Mouse (Mus musculus): ENCODE measurements around the gene Cntrl. TPM values are rescaled to one million over a fixed set of nuclear protein-coding genes. Genes with fewer than 3 reads are reported as not detected.

Cntrl gene
- total RNA-seq, 1 experiment from 2014 or later, result 252 TPM

DNA sequence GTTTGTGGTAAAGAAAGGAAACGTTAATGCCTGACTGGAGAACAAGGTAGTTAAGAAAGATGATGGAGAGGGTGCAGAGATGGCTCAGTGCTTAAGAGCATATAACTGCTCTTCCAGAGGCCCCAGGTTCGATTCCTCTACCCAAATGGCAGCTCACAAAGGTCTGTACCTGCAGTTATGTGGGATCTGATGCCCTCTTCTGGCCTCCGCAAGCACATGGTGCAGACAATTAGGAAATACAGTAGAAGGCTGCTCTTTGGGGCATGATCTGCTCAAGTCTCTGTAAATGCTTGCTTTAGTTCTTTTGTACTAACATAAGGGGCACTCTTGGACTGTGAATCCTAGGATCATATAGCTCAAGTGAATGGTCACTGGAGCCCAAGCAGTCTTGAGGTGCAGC, 580 bp upstream of the Cntrl start:
- peak; percentile 53 for ATAC-seq (ENCODE audit: extremely low read depth, insufficient number of reproducible peaks, low FRiP score, poor library complexity, severe bottlenecking)

DNA sequence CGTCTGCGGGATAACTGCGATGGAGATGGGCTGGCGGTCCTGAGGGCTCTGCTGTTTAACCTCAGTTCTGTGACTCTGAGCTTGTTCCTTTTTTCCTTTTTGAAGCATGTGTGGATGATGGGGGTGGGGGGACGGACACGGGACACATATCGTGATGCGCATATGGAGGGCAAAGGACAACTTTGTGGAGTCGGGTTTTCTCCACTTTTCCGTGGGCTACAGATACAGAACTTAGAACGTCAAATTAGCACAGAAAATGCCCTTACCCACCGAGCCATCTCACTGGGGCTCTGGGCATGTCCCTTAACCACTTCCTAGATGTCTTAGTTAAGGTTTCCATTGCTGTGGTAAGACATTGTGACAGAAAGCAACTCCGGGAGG, 622 bp downstream of the Cntrl start:
- no peak; the same call in 1 of the 2 replicates for ATAC-seq (ENCODE audit: extremely low read depth, insufficient number of reproducible peaks, low FRiP score, poor library complexity, severe bottlenecking)

DNA sequence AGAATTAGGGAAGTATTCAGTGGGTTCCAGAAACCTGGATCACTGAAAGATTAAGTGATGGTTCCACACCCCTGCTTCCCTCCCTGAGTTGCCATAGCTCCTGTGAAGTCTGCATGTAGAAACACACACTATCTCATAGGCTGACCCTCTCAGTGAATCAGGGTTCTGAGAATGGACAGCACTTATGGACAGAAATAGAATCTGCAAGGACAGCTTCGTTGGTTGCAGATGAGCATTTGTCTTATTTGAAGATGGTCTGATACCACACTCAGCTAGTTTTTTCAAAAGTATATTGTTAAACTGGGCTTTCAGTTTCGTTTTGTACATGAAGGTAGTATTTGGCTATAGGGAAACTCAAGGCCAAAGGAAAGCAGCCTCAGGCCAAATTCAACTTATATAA, 1.2 kb downstream of the Cntrl start:
- ATAC-seq (ENCODE audit: extremely low read depth, insufficient number of reproducible peaks, low FRiP score, poor library complexity, severe bottlenecking), result no peak

DNA sequence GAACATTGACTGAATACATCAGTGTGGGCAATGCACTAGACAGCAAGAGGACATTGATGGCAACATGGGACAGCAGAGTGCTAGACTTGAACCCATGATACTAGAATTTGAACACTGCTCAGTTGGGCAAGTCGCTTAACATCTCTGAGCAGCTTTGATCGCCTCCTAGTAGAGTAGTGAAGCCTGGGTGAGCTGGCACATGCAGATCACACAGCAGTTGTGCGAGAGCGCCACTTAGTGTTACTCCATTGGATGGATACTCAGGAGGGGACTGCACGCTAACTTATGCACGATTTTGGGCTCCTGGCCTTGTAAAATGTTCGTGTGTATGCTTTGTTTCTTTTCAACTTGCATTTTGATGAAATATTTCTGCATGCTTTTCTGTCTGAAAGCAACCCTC, 15.4 kb downstream of the Cntrl start:
- no peak for ATAC-seq (ENCODE audit: extremely low read depth, insufficient number of reproducible peaks, low FRiP score, poor library complexity, severe bottlenecking)

DNA sequence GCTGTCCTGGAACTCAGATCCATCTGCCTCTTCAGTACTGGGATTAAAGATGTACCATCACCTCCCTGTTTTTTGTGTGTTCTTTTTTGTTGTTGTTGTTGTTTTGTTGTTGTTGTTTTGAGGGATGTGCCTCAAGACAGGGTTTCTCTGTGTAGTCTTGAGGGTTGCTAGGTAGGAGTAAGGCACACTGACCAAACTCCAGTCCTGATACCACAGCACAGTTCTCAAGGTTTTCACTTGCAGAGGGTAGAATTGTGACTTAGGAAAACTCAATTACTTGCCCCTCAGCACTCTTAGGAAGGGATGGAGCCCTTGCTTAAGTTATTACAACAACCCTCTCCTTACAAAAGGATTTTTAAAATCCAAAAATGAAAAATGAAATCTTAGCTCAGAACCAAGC, 22.2 kb downstream of the Cntrl start:
- ATAC-seq (ENCODE audit: extremely low read depth, insufficient number of reproducible peaks, low FRiP score, poor library complexity, severe bottlenecking), result no peak

DNA sequence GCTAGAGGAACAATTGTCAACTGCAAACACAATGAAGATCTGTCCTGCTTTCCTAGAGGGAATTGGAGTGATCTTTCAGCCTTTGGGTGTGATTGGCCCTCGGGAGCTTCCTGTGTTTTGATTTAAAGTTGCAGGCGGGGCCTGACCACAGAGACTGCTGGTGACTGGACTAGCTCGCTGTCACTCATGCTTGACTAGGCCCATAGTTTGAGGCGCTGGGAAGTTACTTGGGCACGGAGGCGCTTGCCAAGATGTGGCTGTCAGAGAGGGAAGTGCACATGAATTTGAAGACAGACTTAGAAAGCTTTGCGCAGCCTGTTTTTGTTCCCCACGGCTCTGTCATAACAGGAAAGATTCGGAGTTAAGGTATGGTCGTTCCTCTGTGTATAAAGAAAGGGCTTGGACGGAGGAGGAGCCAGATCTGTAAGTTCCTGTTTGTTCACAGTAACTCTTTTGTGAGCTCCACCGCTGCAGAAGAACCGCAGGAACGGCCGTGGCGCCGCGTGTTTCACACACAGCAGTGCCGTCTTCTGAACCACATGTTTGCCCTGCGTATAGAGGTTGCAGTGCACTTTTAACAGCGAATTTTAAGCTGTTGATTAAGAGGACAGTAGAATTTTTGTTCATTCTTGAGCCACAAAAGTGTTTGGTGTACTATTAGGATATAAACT, 22.8 kb downstream of the Cntrl start:
- ATAC-seq (ENCODE audit: extremely low read depth, insufficient number of reproducible peaks, low FRiP score, poor library complexity, severe bottlenecking), result peak; percentile 97

DNA sequence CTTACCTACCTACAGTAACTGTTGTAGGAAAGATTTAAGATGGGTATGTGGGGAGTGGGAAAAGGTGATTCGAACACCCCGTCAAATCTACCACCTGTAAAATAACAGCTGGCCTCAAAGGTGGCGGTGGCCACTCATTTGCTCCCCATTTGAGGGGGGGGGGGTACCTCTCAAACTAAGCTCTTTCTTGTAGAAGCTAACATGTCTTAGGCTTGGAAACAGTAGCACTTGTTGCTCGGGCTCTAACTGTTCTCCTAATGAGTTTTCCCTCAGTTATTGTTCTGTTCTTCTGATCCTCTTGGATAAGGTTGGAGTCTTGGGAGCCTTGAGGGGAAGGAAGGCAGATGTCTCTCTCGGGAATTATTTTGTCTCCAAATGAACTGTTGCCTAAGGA, 23.4 kb downstream of the Cntrl start:
- ATAC-seq (ENCODE audit: extremely low read depth, insufficient number of reproducible peaks, low FRiP score, poor library complexity, severe bottlenecking), result no peak

DNA sequence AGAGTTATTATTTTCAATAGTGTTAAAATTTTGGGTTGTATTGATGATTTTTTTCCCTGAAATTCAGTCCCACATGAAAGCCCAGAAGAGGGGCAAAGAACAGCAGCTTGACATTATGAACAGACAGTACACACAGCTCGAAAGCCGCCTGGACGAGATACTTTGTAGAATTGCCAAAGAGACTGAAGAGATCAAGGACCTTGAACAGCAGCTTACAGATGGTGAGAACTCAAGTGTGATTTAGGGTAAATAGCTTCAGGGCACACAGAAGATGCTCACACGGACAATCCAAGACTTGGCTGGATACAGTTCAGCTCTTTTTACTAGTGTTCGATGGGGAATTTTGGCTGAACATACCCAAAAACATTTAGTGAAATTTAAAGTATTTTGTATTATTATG, 24.6 kb downstream of the Cntrl start:
- ATAC-seq (ENCODE audit: extremely low read depth, insufficient number of reproducible peaks, low FRiP score, poor library complexity, severe bottlenecking), result no peak

DNA sequence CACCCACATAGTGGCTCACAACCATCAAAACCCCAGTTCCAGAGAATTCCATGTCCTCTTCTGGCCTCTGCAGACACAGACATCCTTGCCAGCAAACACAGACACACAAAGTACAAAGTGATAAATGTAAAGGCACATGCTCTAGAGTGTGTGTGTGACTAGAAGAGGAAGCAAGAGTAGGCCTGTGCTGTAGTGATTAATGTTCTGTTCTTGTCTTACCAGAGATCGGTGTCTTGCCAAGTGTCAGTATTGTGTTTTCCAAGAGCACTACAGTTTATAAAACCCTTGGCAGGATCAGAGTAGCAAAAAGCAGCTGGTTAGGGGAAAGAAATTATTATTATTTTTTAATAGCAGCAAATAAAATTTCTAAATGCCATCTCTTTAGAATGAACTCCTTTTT, 29.3 kb downstream of the Cntrl start:
- ATAC-seq (ENCODE audit: extremely low read depth, insufficient number of reproducible peaks, low FRiP score, poor library complexity, severe bottlenecking), result no peak

DNA sequence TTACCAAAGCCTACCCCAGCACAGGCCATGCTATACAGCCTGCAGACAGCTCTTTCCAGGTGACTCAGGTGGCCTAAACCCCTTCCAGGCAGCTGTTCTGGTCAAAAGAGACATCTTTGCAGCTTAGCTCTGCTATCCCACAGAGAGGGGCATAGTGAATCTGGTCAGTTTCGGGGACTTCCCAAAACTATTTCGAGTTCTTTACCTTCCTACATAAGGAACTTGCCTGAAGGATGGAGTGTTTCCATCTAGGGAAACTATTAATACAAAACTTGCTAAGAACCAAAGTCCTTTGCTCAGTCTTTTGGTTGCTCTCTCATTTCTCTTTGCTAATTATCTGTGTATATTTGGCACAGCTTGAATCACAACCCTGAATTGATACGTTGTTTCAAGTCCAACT, 32.4 kb downstream of the Cntrl start:
- no peak for ATAC-seq (ENCODE audit: extremely low read depth, insufficient number of reproducible peaks, low FRiP score, poor library complexity, severe bottlenecking)

DNA sequence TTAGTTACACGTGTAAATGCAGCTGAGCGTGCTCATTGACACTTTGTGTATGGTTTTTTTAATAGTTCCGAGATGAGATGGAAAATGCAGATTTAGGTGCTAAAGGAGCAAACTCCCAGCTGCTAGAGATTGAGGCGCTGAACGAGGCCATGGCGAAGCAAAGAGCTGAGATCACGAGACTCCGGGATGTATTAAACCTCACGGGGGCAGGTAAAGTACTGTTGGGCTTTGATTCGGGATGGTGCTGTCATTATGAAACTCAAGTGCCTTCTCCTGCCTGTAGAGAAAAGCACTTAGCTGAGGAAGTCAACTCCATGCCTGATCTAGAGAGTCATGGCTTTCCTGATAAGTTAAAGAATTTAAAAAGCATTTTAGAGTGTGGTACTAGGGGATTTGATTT, 39.5 kb downstream of the Cntrl start:
- ATAC-seq (ENCODE audit: extremely low read depth, insufficient number of reproducible peaks, low FRiP score, poor library complexity, severe bottlenecking), result no peak

DNA sequence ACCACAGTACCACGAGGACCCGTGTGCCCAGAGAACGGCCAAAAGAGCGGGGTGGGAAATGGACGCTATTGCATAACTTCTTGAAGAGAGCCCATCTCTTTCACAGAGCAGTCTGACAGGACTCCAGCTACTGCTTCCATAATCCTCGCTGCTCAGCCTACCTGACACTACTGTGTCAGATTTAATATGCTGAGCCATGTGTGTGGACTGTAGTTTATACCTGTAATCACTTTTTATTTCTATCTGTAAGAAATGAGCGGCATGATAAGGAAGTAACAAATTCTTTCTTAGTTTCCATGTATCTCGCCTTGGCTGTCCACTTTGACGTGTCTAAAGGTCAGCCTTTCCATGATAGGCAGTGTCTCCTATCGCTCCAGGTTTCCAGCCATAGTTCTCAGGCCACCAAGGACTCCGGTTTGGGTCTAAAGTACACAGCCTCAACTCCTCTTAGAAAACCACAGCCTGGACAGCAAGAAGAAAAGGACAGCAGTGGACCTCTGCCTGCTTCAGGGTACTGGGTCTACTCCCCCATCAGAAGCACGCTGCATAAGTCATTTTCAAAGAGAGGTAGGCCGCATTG, 42.1 kb downstream of the Cntrl start:
- no peak for ATAC-seq (ENCODE audit: extremely low read depth, insufficient number of reproducible peaks, low FRiP score, poor library complexity, severe bottlenecking)

DNA sequence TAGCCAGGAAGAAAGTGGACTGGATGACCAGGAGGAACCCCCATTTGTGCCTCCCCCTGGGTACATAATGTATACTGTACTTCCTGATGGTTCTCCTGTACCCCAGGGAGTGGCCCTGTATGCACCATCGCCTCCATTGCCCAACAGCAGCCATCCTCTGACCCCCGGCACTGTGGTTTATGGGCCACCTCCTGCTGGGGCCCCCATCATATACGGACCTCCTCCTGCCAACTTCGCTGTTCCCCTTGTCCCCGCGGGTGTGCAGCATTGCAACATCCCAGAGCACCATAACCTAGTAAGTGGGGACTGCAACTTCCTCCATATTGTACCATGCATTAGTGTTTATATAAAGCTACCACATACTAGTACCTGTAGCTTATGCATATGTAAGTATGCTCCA, 43.9 kb downstream of the Cntrl start:
- no peak for ATAC-seq (ENCODE audit: extremely low read depth, insufficient number of reproducible peaks, low FRiP score, poor library complexity, severe bottlenecking)

DNA sequence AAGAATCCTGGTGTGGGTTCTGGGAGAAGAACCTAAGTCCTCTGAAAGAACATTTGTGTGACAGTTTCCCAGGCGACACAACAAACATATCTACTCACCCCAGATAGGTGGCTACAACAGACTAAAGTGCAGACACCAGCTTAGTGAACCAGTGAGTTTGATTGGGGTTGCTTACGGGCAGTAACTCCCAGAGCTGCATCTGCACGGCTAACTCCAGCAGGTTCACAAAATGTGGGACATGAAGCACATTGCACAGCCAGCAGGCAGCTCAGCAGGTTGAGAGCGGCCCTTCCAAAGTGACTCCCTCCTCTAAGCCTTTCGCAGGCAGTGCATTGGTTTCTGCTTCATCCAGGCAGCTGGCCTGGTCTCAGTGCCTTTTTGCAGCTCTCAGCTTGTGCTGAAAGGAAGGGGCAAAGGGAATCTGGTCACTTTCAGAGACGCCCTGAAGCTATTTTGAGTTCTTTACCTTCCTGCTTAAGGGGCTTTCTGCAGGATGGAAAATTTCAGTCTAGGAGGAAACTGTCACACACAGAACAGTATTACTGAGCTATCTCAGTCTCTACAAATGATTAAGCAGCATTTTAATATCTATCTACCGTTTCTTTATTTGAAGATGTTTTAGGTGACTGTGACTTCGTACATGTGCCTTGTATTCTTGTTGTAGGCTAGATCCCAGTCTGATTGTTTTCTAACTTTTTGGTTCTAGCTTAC, 44.7 kb downstream of the Cntrl start:
- ATAC-seq (ENCODE audit: extremely low read depth, insufficient number of reproducible peaks, low FRiP score, poor library complexity, severe bottlenecking), result no peak

DNA sequence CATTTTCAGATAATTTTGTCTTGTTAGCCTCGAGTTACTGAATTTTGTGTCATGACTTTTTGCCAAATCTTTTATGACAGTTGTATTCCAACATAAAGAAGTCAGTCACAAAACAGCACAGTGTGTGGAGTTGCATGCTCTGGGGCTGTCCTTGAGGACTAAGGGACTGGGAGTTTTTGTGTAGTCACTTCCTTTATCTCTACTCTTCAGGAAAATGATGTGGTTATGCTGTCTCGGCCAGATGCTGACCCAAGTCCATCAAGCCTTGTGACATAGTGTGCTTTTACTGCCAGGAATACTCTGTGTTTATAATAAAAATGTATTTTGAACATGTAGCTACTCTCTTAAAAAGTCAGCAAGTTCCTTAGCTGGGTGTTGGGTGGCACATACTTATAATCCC, 47.7 kb downstream of the Cntrl start:
- ATAC-seq (ENCODE audit: extremely low read depth, insufficient number of reproducible peaks, low FRiP score, poor library complexity, severe bottlenecking), result no peak

DNA sequence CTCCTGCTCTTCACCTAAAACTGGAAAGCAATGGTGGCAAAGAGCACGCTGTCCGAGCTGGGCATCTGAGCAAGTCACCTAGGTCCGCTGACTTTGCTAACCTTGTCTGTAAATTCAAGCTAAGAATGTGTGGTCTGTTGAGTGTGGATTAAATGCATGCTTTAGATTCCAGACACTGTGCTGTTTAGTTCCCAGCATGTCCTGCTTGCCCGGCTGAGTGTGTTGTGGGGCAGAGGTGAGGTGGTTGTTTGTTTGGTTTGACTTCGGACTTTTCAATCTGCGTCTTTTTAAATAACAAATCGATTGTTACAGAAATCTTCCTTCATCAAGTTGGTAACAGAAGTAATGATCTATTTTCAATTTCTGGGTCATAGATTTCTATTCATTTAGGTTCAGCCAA, 48.5 kb downstream of the Cntrl start:
- no peak for ATAC-seq (ENCODE audit: extremely low read depth, insufficient number of reproducible peaks, low FRiP score, poor library complexity, severe bottlenecking)

DNA sequence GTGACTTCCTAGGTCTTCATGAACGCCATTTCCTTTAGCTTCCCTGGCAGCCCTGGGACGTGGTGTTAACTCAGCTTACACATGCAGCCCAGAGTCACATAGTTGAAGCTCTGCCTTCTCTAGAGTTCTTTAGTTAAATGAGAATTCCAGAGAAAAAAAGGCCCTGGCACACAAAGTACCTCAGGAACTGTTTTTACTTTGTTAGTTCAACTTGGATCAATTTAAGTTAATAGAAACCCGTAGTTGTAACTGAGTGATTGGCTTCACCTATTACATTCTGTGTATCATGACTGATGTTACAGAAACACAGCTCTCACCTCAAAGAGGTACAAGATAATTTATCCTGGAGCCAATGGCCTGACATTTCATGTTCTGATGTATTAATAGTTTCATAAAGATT, 49.1 kb downstream of the Cntrl start:
- ATAC-seq (ENCODE audit: extremely low read depth, insufficient number of reproducible peaks, low FRiP score, poor library complexity, severe bottlenecking), result no peak

DNA sequence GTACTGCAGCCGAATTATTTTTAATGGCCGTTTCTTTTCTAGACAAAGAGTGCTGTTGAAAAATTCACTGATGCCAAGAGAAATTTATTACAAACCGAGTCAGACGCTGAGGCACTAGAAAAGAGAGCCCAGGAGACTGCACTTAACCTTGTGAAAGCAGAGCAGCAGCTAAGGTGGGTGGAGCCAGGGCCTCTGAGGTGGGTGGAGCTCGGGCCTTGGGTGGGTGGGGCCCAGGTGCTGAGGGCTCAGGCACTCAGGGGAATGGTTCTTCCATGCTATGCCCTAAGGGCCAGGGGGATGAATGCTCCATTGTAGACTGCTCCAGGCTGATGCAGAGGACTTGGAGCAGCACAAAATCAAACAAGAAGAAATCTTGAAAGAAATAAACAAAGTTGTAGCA, 50.9 kb downstream of the Cntrl start:
- no peak for ATAC-seq (ENCODE audit: extremely low read depth, insufficient number of reproducible peaks, low FRiP score, poor library complexity, severe bottlenecking)

DNA sequence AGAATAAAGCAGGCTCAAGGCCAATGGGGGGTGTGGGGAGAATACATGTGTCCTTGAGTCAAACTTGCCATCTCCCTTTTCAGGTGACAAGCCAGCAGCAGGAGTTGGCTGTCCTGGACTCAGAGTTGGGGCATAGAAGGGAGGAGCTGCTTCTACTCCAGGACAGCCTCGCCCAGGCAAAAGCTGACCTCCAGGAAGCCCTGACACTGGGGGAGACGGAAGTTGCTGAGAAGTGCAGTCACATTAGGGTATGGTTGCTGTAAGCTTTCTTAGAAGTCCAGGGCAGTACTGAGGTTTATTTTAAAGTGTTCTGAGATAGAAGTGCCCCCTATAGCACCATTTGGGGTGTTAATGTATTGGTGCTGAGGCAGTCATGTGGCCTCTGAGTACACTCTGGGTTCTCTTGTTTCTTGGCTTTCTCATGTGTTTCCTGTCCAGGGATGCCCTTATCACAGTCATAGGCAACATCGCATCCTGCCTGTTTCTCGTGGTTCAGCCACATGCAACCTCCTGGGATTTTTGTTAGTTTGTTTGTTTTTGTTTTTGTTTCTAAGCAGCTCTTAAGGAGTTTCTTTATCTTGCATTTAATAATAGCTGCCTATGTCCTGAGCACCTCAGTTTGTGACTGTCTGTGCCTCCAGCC, 52.7 kb downstream of the Cntrl start:
- ATAC-seq (ENCODE audit: extremely low read depth, insufficient number of reproducible peaks, low FRiP score, poor library complexity, severe bottlenecking), result no peak

DNA sequence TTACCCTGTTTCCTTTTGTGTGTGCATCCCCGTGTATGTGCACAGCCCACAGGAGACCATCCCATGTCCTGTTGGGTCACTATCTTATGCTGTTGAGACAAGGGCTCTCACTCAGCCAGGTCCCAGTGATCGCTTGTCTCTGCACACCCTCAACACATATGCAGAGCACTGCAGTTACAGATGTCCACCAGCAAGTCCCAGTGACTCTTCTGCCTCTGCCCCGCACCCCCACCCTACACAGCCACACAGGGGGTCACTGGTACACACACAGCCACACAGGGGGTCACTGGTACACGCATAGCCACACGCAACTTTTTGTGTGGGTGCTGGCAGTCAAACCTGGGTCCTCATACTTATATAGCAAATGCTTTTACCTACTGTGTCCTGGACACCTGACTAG, 54.1 kb downstream of the Cntrl start:
- no peak for ATAC-seq (ENCODE audit: extremely low read depth, insufficient number of reproducible peaks, low FRiP score, poor library complexity, severe bottlenecking)

Data from neutrophil, adult 5-6 weeks (primary cell).